Mouse (Mus musculus): ENCODE measurements at regions not wholly inside any gene's neighbourhood (a gene's known extent, or its start where the extent isn't known, plus 50 kb on each side); places are given as distances from the start of the nearest gene placed in this dataset.

- CTCF ChIA-PET = no interaction called here
Measured at GRCm38 (mm10) chr2:46149848-46150247, 1032.7 kb upstream of the Zeb2 start.

- CTCF ChIA-PET = no interaction called here
Measured at GRCm38 (mm10) chr2:46119871-46120270, 1002.7 kb upstream of the Zeb2 start.

GRCm38 (mm10) chr2:46106991-46107390, 989.8 kb upstream of the Zeb2 start:
- CTCF ChIA-PET = no interaction called here

GRCm38 (mm10) chr2:46065034-46065802, 948.0 kb upstream of the Zeb2 start:
- CTCF ChIA-PET = no interaction called here

GRCm38 (mm10) chr2:46055729-46056128, 938.5 kb upstream of the Zeb2 start:
- CTCF ChIA-PET = no interaction called here

GRCm38 (mm10) chr2:46054902-46055301, 937.7 kb upstream of the Zeb2 start:
- CTCF ChIA-PET = no interaction called here

GRCm38 (mm10) chr2:46021854-46022253, 904.7 kb upstream of the Zeb2 start:
- CTCF ChIA-PET = no interaction called here

GRCm38 (mm10) chr2:46013771-46014269, 896.6 kb upstream of the Zeb2 start:
- CTCF ChIA-PET = no interaction called here

- CTCF ChIA-PET = no interaction called here
Measured at GRCm38 (mm10) chr2:46012716-46013115, 895.5 kb upstream of the Zeb2 start.

GRCm38 (mm10) chr2:45975157-45975556, 858.0 kb upstream of the Zeb2 start:
- CTCF ChIA-PET = no interaction called here

GRCm38 (mm10) chr2:45968635-45969034, 851.4 kb upstream of the Zeb2 start:
- CTCF ChIA-PET = no interaction called here

GRCm38 (mm10) chr2:45956792-45957330, 839.7 kb upstream of the Zeb2 start:
- CTCF ChIA-PET = no interaction called here

GRCm38 (mm10) chr2:45948758-45949157, 831.6 kb upstream of the Zeb2 start:
- CTCF ChIA-PET = no interaction called here

- CTCF ChIA-PET = no interaction called here
Measured at GRCm38 (mm10) chr2:45925791-45926480, 808.7 kb upstream of the Zeb2 start.

- CTCF ChIA-PET = no interaction called here
Measured at GRCm38 (mm10) chr2:45908871-45909270, 791.7 kb upstream of the Zeb2 start.

- CTCF ChIA-PET = interaction anchor here (0.5 kb wide), 1 partner anchor 59 kb away, joined by 4 read pairs; no protein-coding TSS in a partner anchor
Measured at GRCm38 (mm10) chr2:45904623-45905235, 787.5 kb upstream of the Zeb2 start.

GRCm38 (mm10) chr2:45904090-45904489, 786.9 kb upstream of the Zeb2 start:
- CTCF ChIA-PET = no interaction called here

- CTCF ChIA-PET = no interaction called here
Measured at GRCm38 (mm10) chr2:45903350-45903749, 786.2 kb upstream of the Zeb2 start.

GRCm38 (mm10) chr2:45901892-45902291, 784.7 kb upstream of the Zeb2 start:
- CTCF ChIA-PET = no interaction called here

GRCm38 (mm10) chr2:45884680-45885079, 767.5 kb upstream of the Zeb2 start:
- CTCF ChIA-PET = no interaction called here

- CTCF ChIA-PET = no interaction called here
Measured at GRCm38 (mm10) chr2:45878656-45879055, 761.5 kb upstream of the Zeb2 start.

- CTCF ChIA-PET = no interaction called here
Measured at GRCm38 (mm10) chr2:45859901-45860331, 742.7 kb upstream of the Zeb2 start.

- CTCF ChIA-PET = no interaction called here
Measured at GRCm38 (mm10) chr2:45859445-45859844, 742.2 kb upstream of the Zeb2 start.

Measured in spleen, embryonic (tissue).